Mouse (Mus musculus) cortical plate, adult 2 months (tissue): ENCODE data around the gene Fat3. TPM values are rescaled to one million over a fixed set of nuclear protein-coding genes. Genes with fewer than 3 reads are reported as not detected.

ENCODE experiments used
- H3K27ac ChIP-seq: fragments of 200-500 bp; 2 replicates; pipeline ENCODE4 v1.5.1; 2012; ENCODE audit warnings: low read length, control low read depth, inconsistent platforms; ENCODE audit not compliant: insufficient read depth
- H3K4me1 ChIP-seq: fragments of 200-500 bp; 2 replicates; pipeline ENCODE4 v1.6.1; 2011; ENCODE audit warnings: low read length; ENCODE audit not compliant: control insufficient read depth, insufficient read depth
- H3K4me3 ChIP-seq: fragments of 200-500 bp; 2 replicates; pipeline ENCODE4 v1.5.1; 2011; ENCODE audit warnings: mild to moderate bottlenecking, low read length, control low read depth; ENCODE audit not compliant: insufficient read depth
- CTCF ChIP-seq: fragments of 200-500 bp; IDR thresholded peaks from 2 replicates; pipeline ENCODE4 v1.5.1; 2011; ENCODE audit warnings: mild to moderate bottlenecking, control low read depth, low read length; ENCODE audit not compliant: insufficient read depth; ENCODE audit errors: extremely low read depth
- POLR2A ChIP-seq: fragments of 200-500 bp; IDR thresholded peaks from 2 replicates; pipeline ENCODE4 v1.6.1; 2011; ENCODE audit warnings: mild to moderate bottlenecking, low read length, control low read depth; ENCODE audit not compliant: insufficient read depth; ENCODE audit errors: extremely low read depth
- polyA plus RNA-seq: library from polyadenylated mRNA; depleted of rRNA; stranded (reverse); fragments of >200 nt; gene quantifications from 2 replicates; pipeline ENCODE4 v1.2.3, GENCODE M21; 2012

Gene Fat3
- polyA plus RNA-seq, 1 experiment = 26.8 TPM

GRCm38 (mm10) chr9:16498876-16499275, 2.2 kb downstream of the Fat3 start:
- TF ChIP-seq POLR2A (no peak), CTCF (no peak)
- peaks cover 2% of the 10 kb centered on the region; the same call in 1 of the 2 replicates for H3K4me1 ChIP-seq
- H3K4me3 ChIP-seq = no peak overlapping the region; the same call in 1 of the 2 replicates
- no peak overlapping the region for H3K27ac ChIP-seq

- no peak overlapping the region for H3K4me3 ChIP-seq
- peaks cover 2% of the 10 kb centered on the region; the same call in 1 of the 2 replicates for H3K4me1 ChIP-seq
- H3K27ac ChIP-seq = no peak overlapping the region
- no peak for TF ChIP-seq CTCF
- no peak for TF ChIP-seq POLR2A
Measured at GRCm38 (mm10) chr9:16497361-16497760, 3.7 kb downstream of the Fat3 start.

- no peak for TF ChIP-seq CTCF
- no peak for TF ChIP-seq POLR2A
- Histone ChIP-seq H3K4me1 (peaks cover 2% of the 10 kb centered on the region; the same call in 1 of the 2 replicates), H3K4me3 (no peak overlapping the region), H3K27ac (no peak overlapping the region)
Measured at GRCm38 (mm10) chr9:16496331-16496730, 4.8 kb downstream of the Fat3 start.

GRCm38 (mm10) chr9:16489661-16490060, 11.4 kb downstream of the Fat3 start:
- no peak overlapping the region for H3K4me3 ChIP-seq
- TF ChIP-seq CTCF (no peak), POLR2A (no peak)
- H3K27ac ChIP-seq = no peak overlapping the region
- no peaks in the 10 kb centered on the region for H3K4me1 ChIP-seq

GRCm38 (mm10) chr9:16487565-16487964, 13.5 kb downstream of the Fat3 start:
- Histone ChIP-seq H3K4me3 (no peak overlapping the region), H3K4me1 (no peaks in the 10 kb centered on the region), H3K27ac (no peak overlapping the region)
- TF ChIP-seq CTCF (no peak), POLR2A (no peak)

GRCm38 (mm10) chr9:16486229-16486628, 14.9 kb downstream of the Fat3 start:
- no peak overlapping the region for H3K4me3 ChIP-seq
- TF ChIP-seq POLR2A (no peak), CTCF (no peak)
- H3K27ac ChIP-seq = no peak overlapping the region
- H3K4me1 ChIP-seq = no peaks in the 10 kb centered on the region

GRCm38 (mm10) chr9:16485173-16485572, 15.9 kb downstream of the Fat3 start:
- TF ChIP-seq CTCF = no peak
- no peak for TF ChIP-seq POLR2A
- Histone ChIP-seq H3K4me3 (no peak overlapping the region), H3K27ac (no peak overlapping the region), H3K4me1 (no peaks in the 10 kb centered on the region)

- H3K4me3 ChIP-seq = no peak overlapping the region
- no peaks in the 10 kb centered on the region for H3K4me1 ChIP-seq
- TF ChIP-seq CTCF = no peak
- no peak overlapping the region for H3K27ac ChIP-seq
Measured at GRCm38 (mm10) chr9:16484765-16485164, 16.3 kb downstream of the Fat3 start.

GRCm38 (mm10) chr9:16461491-16461890, 39.6 kb downstream of the Fat3 start:
- Histone ChIP-seq H3K4me1 (no peaks in the 10 kb centered on the region), H3K27ac (no peak overlapping the region), H3K4me3 (no peak overlapping the region)
- TF ChIP-seq CTCF (no peak), POLR2A (no peak)

- Histone ChIP-seq H3K27ac (no peak overlapping the region), H3K4me3 (no peak overlapping the region), H3K4me1 (no peaks in the 10 kb centered on the region)
- no peak for TF ChIP-seq POLR2A
- no peak for TF ChIP-seq CTCF
Measured at GRCm38 (mm10) chr9:16460591-16460990, 40.5 kb downstream of the Fat3 start.

- no peak for TF ChIP-seq CTCF
- no peak overlapping the region for H3K4me3 ChIP-seq
- H3K27ac ChIP-seq = no peak overlapping the region
- peaks cover 2% of the 10 kb centered on the region for H3K4me1 ChIP-seq
Measured at GRCm38 (mm10) chr9:16441930-16442329, 59.2 kb downstream of the Fat3 start.
